Mouse (Mus musculus): ENCODE data around the gene Gm2115. TPM values are rescaled to one million over a fixed set of nuclear protein-coding genes. Genes with fewer than 3 reads are reported as not detected.

Gm2115 gene
- total RNA-seq, 2 experiments from 2014 or later = not detected

DNA sequence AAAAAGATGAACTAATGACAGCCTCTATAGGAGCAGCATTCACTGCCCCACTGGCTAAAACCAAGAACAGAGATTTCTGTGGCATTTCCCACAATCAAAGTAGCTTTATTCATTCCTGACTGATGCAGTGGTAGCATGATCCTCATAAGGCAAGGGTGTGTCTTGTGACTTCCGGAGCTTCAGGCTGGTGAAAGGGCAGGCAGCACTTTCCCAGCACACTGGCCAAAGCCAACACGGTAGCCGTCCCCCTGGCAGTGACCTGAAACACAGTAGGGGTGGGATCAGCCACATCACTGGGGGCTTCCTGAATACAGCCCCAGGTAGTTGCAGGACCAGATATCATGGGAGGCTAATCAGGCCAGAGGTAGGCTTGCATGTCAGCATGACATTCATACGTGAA lies 56.3 kb downstream of the Gm2115 start:
- ATAC-seq (ENCODE audit: poor library complexity, severe bottlenecking) = no peak

- no peak for ATAC-seq (ENCODE audit: poor library complexity, severe bottlenecking)
Measured at GRCm38 (mm10) chr7:84586360-84587100, 57.8 kb downstream of the Gm2115 start.

DNA sequence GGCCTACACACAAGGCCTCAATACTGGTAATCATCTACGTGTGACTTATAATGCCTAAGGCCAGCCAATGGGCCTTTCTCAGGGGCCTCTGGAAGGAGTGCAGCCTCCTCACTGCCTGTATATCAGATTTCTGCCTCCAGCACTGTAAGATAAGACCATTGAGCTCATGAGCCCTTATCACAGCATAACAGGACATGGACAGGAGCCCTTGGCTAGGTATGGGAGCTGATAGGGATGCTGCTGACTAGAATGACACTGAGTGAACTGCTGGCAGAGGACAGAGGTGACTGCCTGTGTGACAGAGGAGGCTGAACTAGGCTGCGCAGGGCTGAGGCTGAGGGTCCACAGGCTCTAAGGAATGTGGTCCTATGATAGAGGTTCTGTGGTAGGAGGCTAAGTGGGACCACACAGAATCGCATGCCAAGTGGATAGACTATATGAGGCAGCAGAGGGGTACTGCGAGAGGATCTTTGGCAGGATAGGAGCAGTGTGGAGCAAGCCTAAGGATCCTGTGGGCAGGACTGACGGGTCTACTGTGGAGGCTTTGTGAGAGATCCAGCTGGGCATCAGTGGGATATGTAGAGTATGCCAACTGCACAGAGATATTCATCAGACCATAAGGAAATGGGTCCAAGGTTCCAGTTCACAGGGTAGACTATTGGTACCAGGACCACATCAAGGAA lies 58.5 kb downstream of the Gm2115 start:
- ATAC-seq (ENCODE audit: poor library complexity, severe bottlenecking) = peak; percentile 35; the same call in 1 of the 2 replicates

- ATAC-seq (ENCODE audit: poor library complexity, severe bottlenecking) = no peak
Measured at GRCm38 (mm10) chr7:84590622-84591021, 61.9 kb downstream of the Gm2115 start.

DNA sequence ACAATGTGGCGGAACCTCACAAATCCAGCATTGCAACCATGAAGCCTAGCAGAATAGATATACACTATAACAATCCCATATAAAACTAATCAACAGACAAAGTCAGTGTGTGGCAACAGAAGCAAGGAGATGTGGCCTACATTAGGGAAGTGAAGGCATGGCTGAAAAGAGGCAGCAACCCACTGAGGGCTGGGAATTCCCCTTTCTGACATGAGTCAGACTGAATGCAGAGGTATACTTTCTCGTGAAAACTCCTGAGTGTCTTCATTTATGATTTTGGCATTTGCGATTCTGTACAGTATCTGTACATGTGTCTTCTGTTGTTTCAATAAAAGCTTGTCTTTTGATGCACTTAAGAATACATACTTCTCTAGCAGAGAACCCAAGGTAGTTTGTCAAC lies 62.6 kb downstream of the Gm2115 start:
- ATAC-seq (ENCODE audit: poor library complexity, severe bottlenecking) = no peak; the same call in 1 of the 2 replicates

GRCm38 (mm10) chr7:84594087-84594916 lies 65.5 kb downstream of the Gm2115 start:
- ATAC-seq (ENCODE audit: poor library complexity, severe bottlenecking) = peak; percentile 93

DNA sequence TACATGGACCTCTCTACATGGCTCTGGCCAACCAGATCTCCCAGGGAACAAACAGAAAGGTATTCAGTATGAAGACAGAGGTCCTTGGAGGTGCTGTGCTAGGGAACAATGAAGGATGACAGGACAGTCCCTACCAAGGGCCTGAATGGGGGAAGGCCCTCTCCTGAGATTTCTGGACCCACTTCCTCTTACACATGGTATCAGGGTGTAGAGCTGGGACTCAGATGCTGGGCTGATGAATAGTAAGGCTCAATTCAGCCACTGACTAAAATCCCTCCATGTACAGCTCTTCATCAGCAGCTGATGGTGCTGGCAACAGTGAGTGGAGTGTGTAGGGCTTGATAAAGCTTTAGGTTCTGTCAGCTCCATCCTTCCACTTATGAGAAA lies 66.2 kb downstream of the Gm2115 start:
- ATAC-seq (ENCODE audit: poor library complexity, severe bottlenecking) = peak; percentile 14; the same call in 1 of the 2 replicates

- no peak for ATAC-seq (ENCODE audit: poor library complexity, severe bottlenecking)
Measured at GRCm38 (mm10) chr7:84596002-84596401, 67.2 kb downstream of the Gm2115 start.

DNA sequence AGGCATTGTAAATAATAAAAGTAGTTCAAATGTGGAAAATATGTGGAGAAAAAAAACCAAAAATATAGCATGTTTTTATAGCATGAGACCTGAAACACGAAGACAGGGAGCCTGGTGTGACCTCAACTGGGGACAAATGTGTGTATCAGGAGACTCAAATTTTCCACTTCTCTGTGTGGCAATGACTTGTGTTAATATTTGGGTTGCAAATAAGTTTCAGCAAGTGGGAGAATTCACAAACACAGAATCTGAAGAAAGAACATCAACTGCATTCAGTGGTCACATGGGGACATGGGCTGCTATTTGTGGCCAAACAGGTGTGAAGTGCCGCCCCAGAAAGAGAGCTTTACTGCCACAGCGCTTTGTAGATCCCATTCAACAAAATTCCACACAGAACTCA lies 67.9 kb downstream of the Gm2115 start:
- no peak for ATAC-seq (ENCODE audit: poor library complexity, severe bottlenecking)

GRCm38 (mm10) chr7:84600631-84601030 lies 71.9 kb downstream of the Gm2115 start:
- no peak for ATAC-seq (ENCODE audit: poor library complexity, severe bottlenecking)

GRCm38 (mm10) chr7:84601331-84601730 lies 72.6 kb downstream of the Gm2115 start:
- no peak for ATAC-seq (ENCODE audit: poor library complexity, severe bottlenecking)

DNA sequence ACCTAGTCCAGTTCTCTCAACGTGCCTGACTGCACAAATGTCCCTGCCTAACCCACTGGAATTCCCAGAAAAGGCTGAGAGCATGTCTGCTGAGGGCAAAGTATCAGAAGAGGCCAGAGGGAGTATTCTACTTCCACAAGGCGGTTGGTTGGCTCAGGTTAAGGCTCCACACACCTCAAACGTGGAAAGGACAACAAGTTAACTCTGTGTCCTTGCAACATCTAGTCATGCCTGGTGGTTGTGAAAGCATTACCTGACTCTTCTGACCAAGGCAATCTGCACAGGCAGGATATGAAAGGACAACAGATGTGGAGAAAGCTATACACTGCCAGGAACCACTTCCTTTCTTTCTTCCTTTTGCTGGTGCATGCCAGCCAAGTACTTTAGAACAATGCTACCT lies 75.7 kb downstream of the Gm2115 start:
- 0 out of 2 replicates have a peak, but pooled peaks have one; percentile 21 for ATAC-seq (ENCODE audit: poor library complexity, severe bottlenecking)

DNA sequence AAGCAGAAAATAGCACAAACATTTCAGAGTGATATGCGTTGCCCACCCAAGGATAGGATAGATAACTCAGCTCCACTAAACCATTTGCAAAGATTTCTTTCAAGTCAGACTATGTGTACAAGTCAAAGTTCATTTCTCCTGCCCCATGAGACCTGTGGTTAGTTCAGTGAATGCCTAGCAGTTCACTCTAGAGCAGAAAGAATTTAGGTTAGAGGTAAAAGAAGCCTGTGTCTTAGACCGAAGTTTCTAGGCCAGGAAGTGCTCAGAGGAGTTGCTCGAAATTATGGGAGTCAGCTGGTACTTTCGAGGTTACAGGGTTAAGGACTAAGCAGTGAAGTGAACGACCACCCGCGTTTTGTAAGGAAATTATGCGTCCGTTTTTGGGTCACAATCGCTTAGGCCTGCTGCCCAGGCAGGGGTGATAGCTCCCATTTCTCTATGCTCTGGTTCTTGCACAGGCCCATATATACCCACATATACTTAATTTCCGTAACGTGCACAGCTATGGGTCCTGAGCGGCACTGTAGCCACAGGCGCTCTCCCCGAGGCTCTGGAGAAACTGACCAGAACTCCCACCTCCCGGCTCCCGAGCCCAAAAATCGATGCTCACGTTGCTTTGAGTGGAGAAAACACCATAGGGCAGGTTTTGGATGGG lies 76.4 kb downstream of the Gm2115 start:
- ATAC-seq (ENCODE audit: poor library complexity, severe bottlenecking) = peak; percentile 22; the same call in 1 of the 2 replicates

DNA sequence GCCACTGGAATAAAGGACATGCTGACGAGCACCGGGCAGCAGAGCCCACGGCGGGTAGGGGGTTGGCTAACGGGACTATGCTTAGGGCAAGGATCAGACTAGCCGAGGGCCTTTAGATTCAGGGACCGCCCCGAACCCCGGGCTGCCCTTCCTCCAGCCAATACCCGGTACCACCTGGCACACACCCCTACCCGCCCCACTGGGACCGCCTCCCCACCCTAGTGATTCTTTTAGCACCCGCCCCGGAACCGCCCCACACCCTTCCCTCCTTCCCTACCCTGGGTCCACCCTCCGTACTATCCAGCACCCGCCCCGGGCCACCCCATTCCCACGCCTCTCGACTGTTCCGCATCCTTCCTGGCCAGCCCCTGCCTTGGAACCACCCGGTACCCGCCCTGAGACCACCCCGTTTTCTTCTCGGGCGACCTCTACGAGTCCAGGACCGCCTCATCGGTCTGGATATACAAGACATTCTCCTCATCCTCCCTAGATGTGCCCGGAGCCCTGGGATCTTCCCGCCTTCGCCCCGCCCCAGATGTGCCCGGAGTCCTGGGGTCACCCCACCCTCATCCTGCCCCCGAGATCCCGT lies 77.0 kb downstream of the Gm2115 start:
- peak; percentile 84 for ATAC-seq (ENCODE audit: poor library complexity, severe bottlenecking)

DNA sequence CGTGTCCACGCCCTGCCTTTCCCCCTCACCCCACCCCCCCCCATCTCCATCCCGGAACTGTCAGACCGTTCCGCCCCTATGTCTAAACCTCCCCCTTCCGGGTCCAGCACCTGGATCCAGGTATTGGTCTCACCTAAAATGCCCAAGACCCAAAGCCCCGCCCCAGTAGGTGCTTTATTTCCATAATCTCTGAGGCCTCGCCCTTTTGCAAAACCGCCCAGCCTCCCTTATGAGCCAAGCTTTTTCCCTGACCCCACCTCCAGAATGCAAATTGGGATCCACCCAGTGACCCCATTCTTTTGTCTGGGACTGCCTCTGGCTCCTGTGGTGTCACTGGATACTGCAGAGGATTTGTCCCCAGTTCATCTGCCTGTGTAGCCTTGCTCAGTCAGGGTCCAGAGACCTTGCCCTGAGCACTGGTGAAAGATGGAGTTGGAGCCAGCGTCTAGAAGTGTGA lies 77.6 kb downstream of the Gm2115 start, which contains the start of gene Fah:
Gene Fah, minus strand, starts transcription at position 430 of the 457 bp plus-strand sequence.
- no peak for ATAC-seq (ENCODE audit: poor library complexity, severe bottlenecking)

DNA sequence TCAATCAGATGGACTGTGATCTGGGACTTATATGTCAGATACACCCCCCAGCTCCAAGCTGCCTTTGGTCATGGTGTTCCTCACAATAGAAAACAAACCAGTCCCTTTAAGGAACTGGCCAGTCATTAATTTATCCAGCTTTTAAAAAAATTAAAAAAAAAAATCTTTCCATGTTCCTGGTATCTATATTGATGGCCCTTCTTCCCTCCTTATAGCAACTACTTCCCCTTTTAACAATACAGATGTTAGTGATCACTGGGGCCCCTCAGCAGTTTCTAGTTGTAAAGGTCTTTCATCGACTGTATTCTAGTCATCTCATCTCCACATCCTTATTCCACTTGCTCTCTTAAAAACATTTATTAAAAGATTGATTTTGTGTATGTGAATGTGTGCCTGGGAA lies 82.9 kb downstream of the Gm2115 start:
- no peak for ATAC-seq (ENCODE audit: poor library complexity, severe bottlenecking)

GRCm38 (mm10) chr7:84612445-84612844 lies 83.7 kb downstream of the Gm2115 start:
- ATAC-seq (ENCODE audit: poor library complexity, severe bottlenecking) = no peak

- no peak for ATAC-seq (ENCODE audit: poor library complexity, severe bottlenecking)
Measured at GRCm38 (mm10) chr7:84618951-84619350, 90.2 kb downstream of the Gm2115 start.

- ATAC-seq (ENCODE audit: poor library complexity, severe bottlenecking) = no peak
Measured at GRCm38 (mm10) chr7:84620956-84621355, 92.2 kb downstream of the Gm2115 start.

- ATAC-seq (ENCODE audit: poor library complexity, severe bottlenecking) = no peak
Measured at GRCm38 (mm10) chr7:84623718-84624117, 95.0 kb downstream of the Gm2115 start.
